Mouse (Mus musculus) heart, postnatal 10 days (tissue): Measurements from ENCODE around the gene Krt86. TPM values are rescaled to one million over a fixed set of nuclear protein-coding genes. Genes with fewer than 3 reads are reported as not detected.
A peak's percentile ranks its signal among the peaks of the same experiment; 100 is the strongest.
"Not testable (repeated sequence)": the region's sequence is repeated elsewhere in the genome, so short reads cannot be mapped to it uniquely, and the experiment has no call there.

Experiments
- DNase-seq, 2 experiments: peaks; one replicate each; pipeline ENCODE4 v3.0.0; 2021
- intact Hi-C: fragments of 180-260 bp; cut with DNase I; formaldehyde crosslinking; loops from one replicate; pipeline ENCODE4 v1.15.1; 2025
- total RNA-seq, 2 experiments: library from RNA; stranded (reverse); gene quantifications; 2 replicates each; pipeline ENCODE4 v1.2.3; 2021

The Krt86 gene
- total RNA-seq, 2 experiments from 2014 or later = not detected

- no peak for DNase-seq
- intact Hi-C loops = no loop called here
These were observed 18.2 kb downstream of the Krt86 start, which contains the start of gene Krt83 for GRCm38 (mm10) chr15:101491431-101491830. Gene Krt83 (minus strand): TSS chr15:101491512.

GRCm38 (mm10) chr15:101492718-101493117 lies 19.4 kb downstream of the Krt86 start:
- DNase-seq = no peak

GRCm38 (mm10) chr15:101493713-101494112 lies 20.4 kb downstream of the Krt86 start:
- intact Hi-C loops = no loop called here
- no peak for DNase-seq

More at GRCm38 (mm10) chr15:101492718-101493117, 19.4 kb downstream of the Krt86 start:
- intact Hi-C loops = no loop called here

- intact Hi-C loops = no loop called here
- DNase-seq = peak in 1 of 2 experiments; percentile 19
These were observed 20.9 kb downstream of the Krt86 start for GRCm38 (mm10) chr15:101494203-101494602.

- no peak for DNase-seq
- intact Hi-C loops = no loop called here
These were observed 22.0 kb downstream of the Krt86 start for GRCm38 (mm10) chr15:101495266-101495665.

- intact Hi-C loops = loop anchor here (1.0 kb wide), 1 partner anchor 158 kb away; no protein-coding TSS in a partner anchor
- peak; percentile 35 to 49 for DNase-seq
These were observed 23.9 kb downstream of the Krt86 start for GRCm38 (mm10) chr15:101497181-101497580.

GRCm38 (mm10) chr15:101506896-101507758 lies 33.8 kb downstream of the Krt86 start:
- intact Hi-C loops = no loop called here
- no peak for DNase-seq

GRCm38 (mm10) chr15:101508247-101508646 lies 35.0 kb downstream of the Krt86 start:
- intact Hi-C loops = no loop called here

GRCm38 (mm10) chr15:101517161-101517560 lies 43.9 kb downstream of the Krt86 start, which contains the start of gene Gm49425:
Gene Gm49425 (minus strand): TSS chr15:101517261.
- intact Hi-C loops, DNase-seq: not testable (repeated sequence)

More at GRCm38 (mm10) chr15:101508247-101508646, 35.0 kb downstream of the Krt86 start:
- no peak for DNase-seq

- peak; percentile 72 to 83 for DNase-seq
- intact Hi-C loops = loop anchor here (1.0 to 5.0 kb wide), 5 partner anchors 179 to 543 kb away; no protein-coding TSS in a partner anchor
These were observed 46.5 kb downstream of the Krt86 start for GRCm38 (mm10) chr15:101519792-101520191.

- intact Hi-C loops = loop anchor here (5.0 kb wide), 1 partner anchor 540 kb away; no protein-coding TSS in a partner anchor
- no peak for DNase-seq
These were observed 49.4 kb downstream of the Krt86 start for GRCm38 (mm10) chr15:101522556-101523232.

Other genes starting within 250 kb of the Krt86 start
- 10 to 100 TPM; 14.9 to 18.0 TPM for gene Grasp, start 249.3 kb upstream of the Krt86 start, total RNA-seq
- 10 to 100 TPM; 16.8 to 20.4 TPM for gene Nr4a1, start 219.2 kb upstream of the Krt86 start, total RNA-seq
- 10 to 100 TPM; 24.1 to 28.2 TPM for gene Atg101, start 189.2 kb upstream of the Krt86 start, total RNA-seq
- 1 to 10 TPM; 2.3 to 3.6 TPM for gene 6030408B16Rik, start 180.3 kb upstream of the Krt86 start, total RNA-seq
- gene Krt80, start 103.3 kb upstream of the Krt86 start, total RNA-seq = 1 to 10 TPM; 1.7 to 2.2 TPM
- gene Krt7, start 62.4 kb upstream of the Krt86 start, total RNA-seq = 1 to 10 TPM; 3.8 to 4.5 TPM
- not detected for gene Krt87, start 34.7 kb upstream of the Krt86 start, total RNA-seq
- not detected for gene Krt88, start 25.7 kb upstream of the Krt86 start, total RNA-seq
- not detected for gene Krt81, start 9.7 kb upstream of the Krt86 start, total RNA-seq
- not detected for gene Krt83, start 18.0 kb downstream of the Krt86 start, total RNA-seq
- not detected for gene Gm49425, start 43.8 kb downstream of the Krt86 start, total RNA-seq
- not detected for gene Krt84, start 59.3 kb downstream of the Krt86 start, total RNA-seq
- not detected for gene Krt82, start 77.2 kb downstream of the Krt86 start, total RNA-seq
- gene Krt90, start 89.5 kb downstream of the Krt86 start, total RNA-seq = not detected
- not detected for gene Krt75, start 100.4 kb downstream of the Krt86 start, total RNA-seq
- gene Gm5414, start 154.7 kb downstream of the Krt86 start, total RNA-seq = not detected
- not detected for gene Gm5478, start 173.9 kb downstream of the Krt86 start, total RNA-seq
- under 1 TPM; 0.12 to 0.15 TPM for gene Krt6b, start 206.8 kb downstream of the Krt86 start, total RNA-seq
- gene Krt6a, start 220.8 kb downstream of the Krt86 start, total RNA-seq = not detected
- not detected for gene Krt5, start 239.4 kb downstream of the Krt86 start, total RNA-seq